Mouse (Mus musculus): ENCODE data around the gene Akt3. TPM values are rescaled to one million over a fixed set of nuclear protein-coding genes. Genes with fewer than 3 reads are reported as not detected.

Akt3 gene
- polyA plus RNA-seq, 1 experiment = 6.4 TPM

- Histone ChIP-seq H3K36me3 (ENCODE audit: control insufficient read depth, insufficient read depth, low read length) (no peaks in the 10 kb centered on the region), H3K4me1 (ENCODE audit: control insufficient read depth, insufficient read depth, insufficient read length) (peaks cover 48% of the 10 kb centered on the region), H3K4me3 (ENCODE audit: extremely low read depth, insufficient read depth, insufficient read length) (no peak overlapping the region), H3K27me3 (ENCODE audit: control insufficient read depth, insufficient read depth, low read length) (no peaks in the 10 kb centered on the region), H3K27ac (ENCODE audit: insufficient read depth, low read length) (no peak overlapping the region)
- 84% methylated on average over 11 of the region's 11 CpGs for WGBS
- TF ChIP-seq POLR2A (IDR thresholded peaks at IDR 0.05; ENCODE audit: low read depth, low read length) = no peak
- no peak for TF ChIP-seq CTCF (IDR thresholded peaks at IDR 0.05; ENCODE audit: extremely low read depth, insufficient read depth, insufficient read length, insufficient replicate concordance)
- DNase-seq (ENCODE audit: low read depth in 1 of 2, low spot score in 2 of 2) = no peak
Observed at GRCm38 (mm10) chr1:176994707-176995418, 263.1 kb downstream of the Akt3 start.

DNA sequence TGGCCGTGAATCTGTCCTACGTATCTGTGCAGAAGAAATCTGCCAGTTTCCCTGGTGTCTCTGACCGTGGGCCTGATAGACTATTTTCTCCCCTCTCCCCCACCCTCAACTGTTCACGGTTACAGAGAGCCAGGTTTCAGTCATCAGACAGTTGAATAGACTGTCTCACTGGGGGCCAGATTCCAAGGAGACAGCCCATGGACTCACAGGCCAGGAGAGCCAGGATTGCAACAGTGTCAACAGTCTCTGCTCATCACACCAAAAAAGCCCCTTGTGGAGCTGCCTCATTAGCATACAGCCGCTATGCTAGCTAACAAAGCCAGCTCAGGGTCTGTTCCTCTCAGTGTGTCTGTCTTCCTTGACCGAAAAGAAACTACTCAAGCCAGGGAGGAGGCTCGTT is 263.9 kb downstream of the Akt3 start:
- no peak for DNase-seq (ENCODE audit: low read depth in 1 of 2, low spot score in 2 of 2)
- H3K4me1 ChIP-seq (ENCODE audit: control insufficient read depth, insufficient read depth, insufficient read length) = peaks cover 42% of the 10 kb centered on the region
- TF ChIP-seq CTCF (IDR thresholded peaks at IDR 0.05; ENCODE audit: extremely low read depth, insufficient read depth, insufficient read length, insufficient replicate concordance) = no peak
- H3K4me3 ChIP-seq (ENCODE audit: extremely low read depth, insufficient read depth, insufficient read length) = no peak overlapping the region
- H3K27me3 ChIP-seq (ENCODE audit: control insufficient read depth, insufficient read depth, low read length) = no peaks in the 10 kb centered on the region
- peak overlapping the region; percentile 42 for H3K27ac ChIP-seq (ENCODE audit: insufficient read depth, low read length)
- WGBS = 24% methylated on average over 7 of the region's 7 CpGs
- H3K36me3 ChIP-seq (ENCODE audit: control insufficient read depth, insufficient read depth, low read length) = no peaks in the 10 kb centered on the region

GRCm38 (mm10) chr1:176993141-176994010 is 264.6 kb downstream of the Akt3 start:
- peak in 1 of 2 experiments; percentile 60 for DNase-seq (ENCODE audit: low read depth in 1 of 2, low spot score in 2 of 2)
- Histone ChIP-seq H3K27ac (ENCODE audit: insufficient read depth, low read length) (peak overlapping the region; percentile 42), H3K27me3 (ENCODE audit: control insufficient read depth, insufficient read depth, low read length) (no peaks in the 10 kb centered on the region), H3K4me3 (ENCODE audit: extremely low read depth, insufficient read depth, insufficient read length) (no peak overlapping the region), H3K4me1 (ENCODE audit: control insufficient read depth, insufficient read depth, insufficient read length) (peaks cover 40% of the 10 kb centered on the region), H3K36me3 (ENCODE audit: control insufficient read depth, insufficient read depth, low read length) (no peaks in the 10 kb centered on the region)
- 21% methylated on average over 18 of the region's 18 CpGs for WGBS
- no peak for TF ChIP-seq POLR2A (IDR thresholded peaks at IDR 0.05; ENCODE audit: low read depth, low read length)
- no peak for TF ChIP-seq CTCF (IDR thresholded peaks at IDR 0.05; ENCODE audit: extremely low read depth, insufficient read depth, insufficient read length, insufficient replicate concordance)

DNA sequence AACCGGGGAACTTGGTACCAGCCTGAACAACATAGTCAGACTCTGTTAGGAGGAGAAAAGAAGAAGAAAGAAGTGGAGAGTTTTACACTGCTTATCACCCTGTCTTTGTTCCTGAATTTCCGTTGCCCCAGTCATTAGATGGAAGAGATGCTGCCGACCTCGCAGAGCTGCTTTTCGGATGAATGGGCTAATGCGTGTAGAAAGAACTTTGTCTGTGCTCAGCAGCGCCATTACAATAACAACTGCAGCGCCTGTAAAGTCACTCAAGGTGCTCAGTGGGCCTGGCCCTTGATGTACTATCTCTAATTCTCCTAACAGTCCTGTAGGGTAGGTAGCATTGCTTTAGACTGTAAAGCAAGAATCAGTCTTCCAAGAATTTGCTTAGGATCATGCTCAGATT is 265.5 kb downstream of the Akt3 start:
- no peaks in the 10 kb centered on the region for H3K36me3 ChIP-seq (ENCODE audit: control insufficient read depth, insufficient read depth, low read length)
- peaks cover 34% of the 10 kb centered on the region for H3K4me1 ChIP-seq (ENCODE audit: control insufficient read depth, insufficient read depth, insufficient read length)
- no peak for DNase-seq (ENCODE audit: low read depth in 1 of 2, low spot score in 2 of 2)
- no peak overlapping the region for H3K4me3 ChIP-seq (ENCODE audit: extremely low read depth, insufficient read depth, insufficient read length)
- TF ChIP-seq CTCF (IDR thresholded peaks at IDR 0.05; ENCODE audit: extremely low read depth, insufficient read depth, insufficient read length, insufficient replicate concordance) (no peak), POLR2A (IDR thresholded peaks at IDR 0.05; ENCODE audit: low read depth, low read length) (no peak)
- H3K27me3 ChIP-seq (ENCODE audit: control insufficient read depth, insufficient read depth, low read length) = no peaks in the 10 kb centered on the region
- H3K27ac ChIP-seq (ENCODE audit: insufficient read depth, low read length) = no peak overlapping the region
- 92% methylated on average over 8 of the region's 8 CpGs for WGBS

GRCm38 (mm10) chr1:176991473-176991872 is 266.5 kb downstream of the Akt3 start:
- Histone ChIP-seq H3K36me3 (ENCODE audit: control insufficient read depth, insufficient read depth, low read length) (no peaks in the 10 kb centered on the region), H3K4me3 (ENCODE audit: extremely low read depth, insufficient read depth, insufficient read length) (no peak overlapping the region), H3K4me1 (ENCODE audit: control insufficient read depth, insufficient read depth, insufficient read length) (peaks cover 40% of the 10 kb centered on the region), H3K27ac (ENCODE audit: insufficient read depth, low read length) (no peak overlapping the region), H3K27me3 (ENCODE audit: control insufficient read depth, insufficient read depth, low read length) (no peaks in the 10 kb centered on the region)
- DNase-seq (ENCODE audit: low read depth in 1 of 2, low spot score in 2 of 2) = no peak
- TF ChIP-seq POLR2A (IDR thresholded peaks at IDR 0.05; ENCODE audit: low read depth, low read length) (no peak), CTCF (IDR thresholded peaks at IDR 0.05; ENCODE audit: extremely low read depth, insufficient read depth, insufficient read length, insufficient replicate concordance) (no peak)
- WGBS = 83% methylated on average over 4 of the region's 4 CpGs

DNA sequence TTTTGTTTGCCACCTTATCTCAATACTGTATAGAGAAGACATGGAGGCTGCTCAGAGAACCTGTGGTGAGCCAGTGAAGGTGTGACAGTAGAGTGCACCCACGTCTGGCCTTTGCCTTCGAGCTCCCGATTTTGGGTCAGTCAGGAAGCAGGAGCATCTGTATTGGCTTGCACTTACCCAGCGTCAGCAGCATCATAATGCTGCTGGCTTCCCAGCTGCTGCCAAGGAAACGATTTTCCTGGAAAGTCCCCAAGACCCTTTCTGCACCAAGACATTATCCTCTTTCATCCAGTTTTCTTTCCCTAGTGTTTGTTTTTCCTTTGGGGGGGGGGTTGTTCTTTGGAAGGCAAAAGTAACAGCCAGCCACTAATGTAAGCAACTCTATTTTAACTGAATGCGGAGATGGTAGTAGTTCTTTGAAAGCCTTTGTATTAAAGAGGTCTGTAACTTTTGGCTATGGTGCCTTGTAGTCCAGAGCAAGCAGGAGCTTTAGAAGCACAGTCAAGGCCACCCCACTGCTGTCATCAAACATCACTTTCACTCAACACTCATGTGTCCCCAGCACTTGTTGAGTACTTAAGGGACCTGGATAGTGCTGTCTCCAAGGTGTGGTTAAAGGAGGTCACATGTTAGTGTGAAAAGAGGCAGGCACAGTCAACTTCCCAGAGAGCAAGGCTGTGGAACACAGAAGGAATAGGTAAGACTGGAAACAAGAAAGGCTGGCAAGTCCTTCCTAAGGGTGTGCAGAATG is 270.8 kb downstream of the Akt3 start:
- peak overlapping the region; percentile 53; the same call in 1 of the 2 replicates for H3K27ac ChIP-seq (ENCODE audit: insufficient read depth, low read length)
- no peak for DNase-seq (ENCODE audit: low read depth in 1 of 2, low spot score in 2 of 2)
- TF ChIP-seq CTCF (IDR thresholded peaks at IDR 0.05; ENCODE audit: extremely low read depth, insufficient read depth, insufficient read length, insufficient replicate concordance) = no peak
- TF ChIP-seq POLR2A (IDR thresholded peaks at IDR 0.05; ENCODE audit: low read depth, low read length) = no peak
- 86% methylated on average over 6 of the region's 6 CpGs for WGBS
- H3K27me3 ChIP-seq (ENCODE audit: control insufficient read depth, insufficient read depth, low read length) = no peaks in the 10 kb centered on the region
- H3K4me3 ChIP-seq (ENCODE audit: extremely low read depth, insufficient read depth, insufficient read length) = no peak overlapping the region
- no peaks in the 10 kb centered on the region for H3K36me3 ChIP-seq (ENCODE audit: control insufficient read depth, insufficient read depth, low read length)
- H3K4me1 ChIP-seq (ENCODE audit: control insufficient read depth, insufficient read depth, insufficient read length) = peaks cover 18% of the 10 kb centered on the region

Data from spleen, adult 2 months (tissue).